Comparison of ENCODE assay signal across 19 mouse cellular contexts in genomic region chr17:14199621-14200020, GRCm38 (mm10). TPM values are rescaled to one million over a fixed set of nuclear protein-coding genes. Genes with fewer than 3 reads are reported as not detected.
DNase-seq lines count a peak whose midpoint lies in the region; ATAC-seq and TF ChIP-seq lines count a peak whose summit lies in the region.
"Had no signal": no experiment of that assay in that cellular context is flagged by ENCODE, and none has a peak within 500 bp of the region (broad histone marks: within the 10 kb centered on the region; RNA-seq: fewer than 3 reads in every experiment).

No protein-coding gene starts in this region.

- no peaks in the 10 kb centered on the region for H3K9me3 ChIP-seq in kidney, postnatal 0 days (replicated peaks; ENCODE audit: low read length)
- H3K9me3 ChIP-seq: heart, embryonic 15.5 days; midbrain, embryonic 13.5 days; stomach, embryonic 15.5 days had no signal

- no peak for ATAC-seq in kidney, postnatal 0 days (replicated peaks; ENCODE audit: low FRiP score, low read depth)
- peak; percentile 51; the same call in 1 of the 2 replicates for ATAC-seq in common myeloid progenitor, adult 5-6 weeks (replicated peaks; ENCODE audit: low read depth, poor library complexity, severe bottlenecking)
- no peak for ATAC-seq in erythroblast, adult 5-6 weeks (replicated peaks; ENCODE audit: low FRiP score, poor library complexity, severe bottlenecking)
- ATAC-seq: CD4-positive, CD25-positive, alpha-beta regulatory T cell, adult 4 months; hindbrain, postnatal 0 days; midbrain, embryonic 13.5 days; Patski had no signal

- no peak for TF ChIP-seq CTCF in kidney, postnatal 0 days (IDR thresholded peaks at IDR 0.05; ENCODE audit: low read depth)

- H3K9ac ChIP-seq in kidney, postnatal 0 days (ENCODE audit: low read depth, low read length), result no peak overlapping the region
- H3K9ac ChIP-seq: heart, embryonic 15.5 days; liver, embryonic 14.5 days; midbrain, embryonic 13.5 days; stomach, embryonic 15.5 days had no signal

- WGBS in kidney, postnatal 0 days, result 40% methylated on average over 4 of the region's 4 CpGs

- H3K4me3 ChIP-seq in kidney, postnatal 0 days (replicated peaks; ENCODE audit: low read depth, low read length), result no peak overlapping the region
- H3K4me3 ChIP-seq: heart, embryonic 15.5 days; midbrain, embryonic 13.5 days; stomach, embryonic 15.5 days had no signal

- H3K27me3 ChIP-seq in kidney, postnatal 0 days (ENCODE audit: insufficient read depth, low read length), result 0 out of 2 replicates have a peak, but pooled peaks cover 6% of the 10 kb centered on the region
- H3K27me3 ChIP-seq: Patski had no signal

- no peak overlapping the region for H3K27ac ChIP-seq in kidney, postnatal 0 days
- H3K27ac ChIP-seq: heart, embryonic 15.5 days; hindbrain, postnatal 0 days; liver, embryonic 14.5 days; midbrain, embryonic 13.5 days; stomach, embryonic 15.5 days had no signal

- H3K36me3 ChIP-seq in kidney, postnatal 0 days (ENCODE audit: insufficient read depth, low read length), result peaks cover 14% of the 10 kb centered on the region; the same call in 1 of the 2 replicates
- H3K36me3 ChIP-seq: heart, embryonic 15.5 days; midbrain, embryonic 13.5 days; stomach, embryonic 15.5 days had no signal

- no peak overlapping the region for H3K4me2 ChIP-seq in kidney, postnatal 0 days (ENCODE audit: low read length)
- H3K4me2 ChIP-seq: heart, embryonic 15.5 days; midbrain, embryonic 13.5 days; stomach, embryonic 15.5 days had no signal

- DNase-seq in kidney, postnatal 0 days (ENCODE audit: low spot score), result peak; percentile 31
- no peak for DNase-seq in kidney, adult 11 months
- DNase-seq in gastrocnemius, postnatal 25 days, result peak; percentile 53
- DNase-seq in kidney, postnatal 4 days, result peak; percentile 49 to 55
- DNase-seq in left cerebral cortex, adult 8-10 months (ENCODE audit: low spot score in 2 of 2), result no peak
- no peak for DNase-seq in thymus, postnatal 0 days (ENCODE audit: low spot score)
- DNase-seq: adrenal gland, adult 2 months; cerebellum, adult 8-10 months; lung, postnatal 4 days; thymus, postnatal 4 days had no signal

- peaks cover 16% of the 10 kb centered on the region; the same call in 1 of the 2 replicates for H3K4me1 ChIP-seq in kidney, postnatal 0 days (replicated peaks; ENCODE audit: insufficient read depth, low read length)

RNA-seq across cellular contexts. Expression of gene Dact2, which starts 4.5 kb away (rescaled TPM):
- polyA plus RNA-seq in kidney, postnatal 0 days (2015; fragmentation: Nextera tagmentation; extraction: Ambion mirVana), result 14.8 and 16.0 TPM in 2 replicates
- not detected in 2 replicates for total RNA-seq in common myeloid progenitor, adult 5-6 weeks (2017)
- 1 to 10 TPM; 2.9 to 3.3 TPM for total RNA-seq in gastrocnemius, postnatal 25 days (2021)
- 10 to 100 TPM; 76.6 to 98.0 (median 87.1) TPM for total RNA-seq in left cerebral cortex, adult 8-10 months (2022)
- total RNA-seq in erythroblast, adult 5-6 weeks (2015; ENCODE audit: low replicate concordance), result not detected in 2 replicates
- 1.1 TPM in 1 of 2 replicates, not detected in the other for total RNA-seq in erythroblast, adult 5-6 weeks (2017; ENCODE audit: low replicate concordance)
- 19.5 and 21.1 TPM in 2 replicates for polyA plus RNA-seq in thymus, postnatal 0 days (2015; fragmentation: Nextera tagmentation; extraction: Ambion mirVana)
- polyA plus RNA-seq: CD4-positive, CD25-positive, alpha-beta regulatory T cell, adult 4 months had no signal

Comparison
In these comparisons a context has a peak if more than half of its experiments do, and no peak if none do; other contexts are left out.
1. DNase-seq: peak in kidney, postnatal 0 days (single experiment), gastrocnemius, postnatal 25 days (single experiment) and kidney, postnatal 4 days (2 of 2); none in kidney, adult 11 months (single experiment), left cerebral cortex, adult 8-10 months (0 of 2) and thymus, postnatal 0 days (single experiment).
2. RNA of gene Dact2, which starts 4.5 kb away (total RNA-seq): 76.6 to 98.0 TPM in left cerebral cortex, adult 8-10 months; 2.9 to 3.3 TPM in gastrocnemius, postnatal 25 days, not detected in common myeloid progenitor, adult 5-6 weeks and 1.1 TPM in erythroblast, adult 5-6 weeks; every median in the first group is over 10 times any median in the second.